Mouse (Mus musculus) kidney, postnatal 36 days (tissue): ENCODE results near the gene Sirt2.

Experiments used
- DNase-seq, 2 experiments: peaks; one replicate each; pipeline ENCODE4 v3.0.0; 2021 to 2022; ENCODE audit warnings: mixed read lengths in 2 of 2

The Sirt2 gene

GRCm38 (mm10) chr7:28767462-28767965 lies 979 bp downstream of the Sirt2 start, which contains the start of gene Nfkbib:
Nfkbib (minus strand) TSS chr7:28767512.
- DNase-seq = no peak

DNA sequence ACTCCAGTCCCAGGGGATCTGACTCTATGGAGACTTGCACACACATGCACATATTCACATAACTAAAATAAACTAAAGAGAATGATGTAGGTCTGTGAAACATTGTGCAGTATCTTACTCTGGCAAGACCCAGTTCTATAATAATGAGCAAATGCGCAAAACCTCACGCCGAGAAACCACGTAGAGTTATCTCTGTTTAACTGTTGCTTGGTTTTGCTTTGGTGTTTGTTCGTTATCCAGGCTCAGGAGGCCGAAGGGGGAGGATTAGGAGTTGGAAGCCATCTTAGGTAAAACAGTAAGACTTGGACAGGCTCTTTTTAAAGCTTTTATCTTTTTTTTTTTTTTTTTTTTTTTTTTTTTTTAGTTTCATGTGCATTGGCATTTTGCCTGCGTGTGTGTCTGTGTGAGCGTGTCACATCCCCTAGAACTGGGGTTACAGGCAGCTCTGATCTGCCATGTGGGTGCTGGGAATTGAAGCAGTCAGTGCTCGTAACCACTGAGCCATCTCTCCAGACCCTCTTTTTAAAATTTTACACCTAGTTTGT lies 3.0 kb downstream of the Sirt2 start:
- DNase-seq = no peak

- DNase-seq = no peak
Observed at GRCm38 (mm10) chr7:28770309-28770708, 3.8 kb downstream of the Sirt2 start.

DNA sequence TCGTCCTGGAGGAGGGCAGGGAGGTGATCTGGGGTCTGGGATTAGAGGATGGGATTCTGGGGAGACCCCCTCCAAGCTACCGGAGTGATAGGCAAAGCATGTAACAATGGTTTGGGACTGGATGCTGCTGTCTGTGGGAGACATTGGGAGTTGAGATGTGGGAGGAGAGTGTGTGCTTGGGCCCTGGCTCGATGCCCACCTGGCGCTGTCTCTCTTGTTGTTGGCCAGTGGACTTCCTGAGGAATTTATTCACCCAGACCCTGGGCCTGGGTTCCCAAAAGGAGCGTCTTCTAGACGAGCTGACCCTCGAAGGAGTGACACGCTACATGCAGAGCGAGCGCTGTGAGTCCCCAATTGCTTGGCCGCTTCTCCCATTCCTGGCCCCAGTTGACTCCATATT lies 5.3 kb downstream of the Sirt2 start:
- peak; percentile 27 to 58 for DNase-seq

- DNase-seq = no peak
Observed at GRCm38 (mm10) chr7:28773163-28773562, 6.6 kb downstream of the Sirt2 start.

GRCm38 (mm10) chr7:28774164-28774563 lies 7.6 kb downstream of the Sirt2 start:
- DNase-seq = no peak

GRCm38 (mm10) chr7:28775129-28775528 lies 8.6 kb downstream of the Sirt2 start:
- DNase-seq = no peak

DNA sequence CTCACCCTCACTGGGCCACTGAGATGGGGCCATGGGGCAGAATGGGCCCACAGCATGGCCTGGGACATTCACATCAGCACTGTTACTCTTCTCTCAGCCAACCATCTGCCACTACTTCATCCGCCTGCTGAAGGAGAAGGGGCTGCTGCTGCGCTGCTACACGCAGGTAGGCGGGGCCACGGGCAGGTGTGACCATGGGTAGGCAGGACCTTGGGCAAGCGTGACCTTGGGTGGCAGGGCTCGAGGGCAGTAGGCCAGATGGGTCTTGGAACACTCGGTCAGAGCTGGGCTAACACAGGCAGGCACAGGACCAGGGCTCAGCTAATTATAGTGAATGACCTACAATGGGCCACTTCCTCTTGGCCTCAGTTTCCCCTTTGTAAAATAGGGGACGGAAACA lies 12.3 kb downstream of the Sirt2 start:
- no peak for DNase-seq

DNA sequence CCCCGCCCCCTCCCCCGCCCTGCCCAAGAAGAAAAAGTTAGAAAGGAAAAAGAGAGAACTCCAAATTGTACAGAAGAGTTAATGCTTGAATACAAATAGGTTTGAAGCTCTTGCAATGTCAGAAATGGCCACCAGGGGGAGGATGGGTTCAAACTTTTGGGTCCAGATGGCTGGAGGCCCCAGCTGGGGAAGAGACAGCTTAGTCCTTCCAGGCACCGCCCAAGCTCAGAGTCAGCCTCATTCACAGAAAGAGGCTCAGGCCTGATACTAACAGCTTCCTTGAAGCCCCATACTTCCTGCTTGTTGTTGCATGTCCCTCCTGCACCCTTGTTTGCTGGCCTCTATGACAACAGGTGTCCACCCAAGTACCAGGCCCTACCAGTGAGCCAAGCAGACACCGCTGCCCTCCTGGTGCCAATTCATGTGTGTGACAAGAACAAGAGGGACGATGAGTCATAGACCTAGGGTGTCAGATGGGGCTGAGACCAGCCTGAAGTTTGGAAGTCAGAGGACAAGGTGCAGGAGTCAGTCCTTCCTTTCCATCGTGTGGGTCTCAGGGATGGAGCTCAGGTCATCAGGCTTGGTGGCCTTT lies 13.6 kb downstream of the Sirt2 start:
- DNase-seq = peak; percentile 83 to 94

DNA sequence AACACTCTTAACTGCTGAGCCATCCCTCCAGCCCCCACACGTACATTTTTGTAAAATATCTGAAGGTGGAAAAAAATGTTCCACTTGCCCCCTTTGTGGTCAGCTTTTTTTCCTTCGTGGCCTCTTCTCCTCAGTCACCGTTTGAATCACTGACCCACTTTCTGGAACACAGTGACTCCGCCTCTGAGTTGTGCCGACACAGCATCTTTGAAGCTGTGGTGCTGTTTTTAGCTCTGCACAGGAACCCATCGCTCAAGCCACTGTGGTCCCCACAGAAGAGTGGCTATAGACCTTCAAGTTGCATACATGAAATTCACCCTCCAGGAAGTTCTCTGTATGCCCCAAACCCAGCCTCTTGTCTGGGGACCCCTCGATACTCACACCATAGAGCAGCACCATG lies 14.3 kb downstream of the Sirt2 start:
- DNase-seq = peak in 1 of 2 experiments; percentile 38

- DNase-seq = no peak
Observed at GRCm38 (mm10) chr7:28781261-28781663, 14.7 kb downstream of the Sirt2 start.

GRCm38 (mm10) chr7:28785161-28785560 lies 18.6 kb downstream of the Sirt2 start:
- DNase-seq = no peak

DNA sequence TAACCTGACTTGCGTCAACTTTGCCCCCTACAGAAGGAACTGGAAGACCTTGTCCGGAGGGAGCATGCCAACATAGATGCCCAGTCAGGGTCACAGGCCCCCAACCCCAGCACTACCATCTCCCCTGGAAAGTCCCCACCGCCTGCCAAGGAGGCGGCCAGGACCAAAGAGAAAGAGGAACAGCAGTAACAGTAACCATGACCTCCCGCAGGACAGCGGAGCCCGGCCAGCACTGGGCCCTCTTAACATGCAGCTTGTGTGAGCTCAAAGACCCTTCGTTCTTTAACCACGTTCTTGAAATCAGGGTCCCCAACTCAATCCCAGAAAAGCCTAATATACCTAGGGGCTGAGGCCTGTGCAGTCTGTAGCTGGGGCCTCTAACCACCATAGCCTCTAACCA lies 21.3 kb downstream of the Sirt2 start:
- no peak for DNase-seq

GRCm38 (mm10) chr7:28788307-28789195 lies 22.0 kb downstream of the Sirt2 start, which contains the start of gene Rinl:
Rinl (plus strand) TSS chr7:28788969.
- DNase-seq = peak in 1 of 2 experiments; percentile 19

DNA sequence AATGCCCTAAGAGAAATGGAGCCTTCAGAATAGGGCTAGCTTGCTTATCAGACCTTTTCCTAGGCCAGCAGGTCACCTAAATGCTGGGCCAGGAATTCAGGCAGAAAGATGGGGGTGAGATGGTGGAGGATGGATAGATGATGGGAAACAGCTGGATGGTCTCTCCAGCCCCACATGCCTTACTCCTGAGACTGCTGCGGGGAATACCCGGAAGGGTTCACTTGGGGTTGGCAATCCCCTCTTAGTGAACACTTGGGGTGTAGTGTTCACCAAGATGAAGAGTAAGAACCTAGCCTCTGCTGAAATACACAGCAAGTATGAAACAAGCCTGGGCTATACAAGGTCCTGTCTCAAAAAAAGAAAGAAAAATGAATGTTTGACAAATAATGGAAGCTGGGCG lies 22.7 kb downstream of the Sirt2 start:
- DNase-seq = no peak

GRCm38 (mm10) chr7:28790066-28790806 lies 23.7 kb downstream of the Sirt2 start:
- peak; percentile 47 to 53 for DNase-seq

- no peak for DNase-seq
Observed at GRCm38 (mm10) chr7:28791706-28792105, 25.2 kb downstream of the Sirt2 start.

DNA sequence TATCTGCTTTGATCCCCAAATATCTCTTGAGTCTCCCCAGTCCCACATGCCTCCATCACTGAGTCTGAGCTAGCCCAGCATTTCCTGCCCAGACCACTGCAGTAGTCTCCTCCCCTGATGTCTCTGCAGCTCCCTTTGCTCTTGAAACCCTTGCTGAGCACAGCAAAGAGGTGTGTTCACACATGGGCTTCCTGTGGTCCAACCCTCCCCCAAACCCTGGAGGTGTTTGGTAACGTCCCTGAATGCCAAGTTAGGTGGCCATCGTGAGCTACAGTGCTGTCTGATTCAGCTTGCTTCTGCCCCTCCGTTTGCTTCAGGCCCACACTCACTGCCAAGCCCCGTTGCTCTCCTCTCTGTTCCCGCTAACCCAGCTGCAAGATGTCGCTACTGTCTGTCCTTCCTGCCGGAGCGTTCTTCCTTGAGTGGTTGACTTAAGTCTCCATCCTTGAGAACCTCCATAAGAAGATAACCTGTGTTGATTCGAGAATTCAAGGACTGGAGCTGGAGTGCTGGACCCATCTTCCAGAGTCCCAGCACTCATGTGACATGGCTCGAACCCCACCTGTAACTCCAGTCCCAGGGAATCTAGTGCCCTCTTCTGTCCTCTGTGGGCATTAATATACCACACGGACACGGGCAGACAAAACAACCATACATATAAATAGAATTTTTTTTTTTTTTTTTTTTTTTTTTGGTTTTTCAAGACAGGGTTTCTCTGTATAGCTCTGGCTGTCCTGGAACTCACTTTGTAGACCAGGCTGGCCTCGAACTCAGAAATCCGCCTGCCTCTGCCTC lies 26.1 kb downstream of the Sirt2 start:
- DNase-seq = no peak

DNA sequence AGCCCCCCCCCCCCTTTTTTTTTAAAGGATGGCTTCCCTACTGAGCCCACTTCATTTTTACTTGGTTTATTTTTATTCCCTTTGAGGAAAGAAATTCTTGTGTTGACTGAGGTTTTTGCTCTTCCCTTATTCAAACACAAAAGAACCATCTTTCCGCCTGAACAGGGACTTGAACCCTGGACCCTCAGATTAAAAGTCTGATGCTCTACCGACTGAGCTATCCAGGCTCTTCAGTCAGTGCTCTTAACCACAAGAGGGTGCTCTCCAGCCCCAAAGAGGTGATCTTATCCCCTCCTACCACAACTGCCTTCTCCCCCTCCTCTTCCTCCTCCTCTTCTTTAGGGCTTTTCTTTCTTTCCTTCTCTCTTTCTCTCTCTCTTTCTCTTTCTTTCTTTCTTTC lies 27.3 kb downstream of the Sirt2 start:
- peak; percentile 62 to 72 for DNase-seq

GRCm38 (mm10) chr7:28794496-28794895 lies 28.0 kb downstream of the Sirt2 start:
- DNase-seq = no peak

DNA sequence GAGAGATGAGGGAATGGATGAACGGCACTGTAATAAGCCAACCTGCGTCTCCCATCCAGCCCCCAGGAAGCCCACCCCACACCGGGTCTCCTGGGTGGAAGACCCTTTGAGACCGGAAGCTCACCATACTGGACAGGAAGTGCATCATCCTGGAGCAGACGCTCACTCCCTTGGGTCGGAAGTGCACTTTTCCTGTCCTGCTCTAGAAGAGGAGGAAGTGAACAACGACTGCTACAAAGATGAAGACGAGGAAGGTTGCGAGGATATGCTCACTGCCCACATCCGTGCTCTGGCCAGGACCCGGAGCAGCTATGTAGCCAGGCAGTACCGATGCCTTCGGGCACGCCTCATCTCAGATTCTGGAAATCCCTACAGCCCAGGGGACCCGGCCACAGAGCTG lies 29.3 kb downstream of the Sirt2 start:
- DNase-seq = peak in 1 of 2 experiments; percentile 32

DNA sequence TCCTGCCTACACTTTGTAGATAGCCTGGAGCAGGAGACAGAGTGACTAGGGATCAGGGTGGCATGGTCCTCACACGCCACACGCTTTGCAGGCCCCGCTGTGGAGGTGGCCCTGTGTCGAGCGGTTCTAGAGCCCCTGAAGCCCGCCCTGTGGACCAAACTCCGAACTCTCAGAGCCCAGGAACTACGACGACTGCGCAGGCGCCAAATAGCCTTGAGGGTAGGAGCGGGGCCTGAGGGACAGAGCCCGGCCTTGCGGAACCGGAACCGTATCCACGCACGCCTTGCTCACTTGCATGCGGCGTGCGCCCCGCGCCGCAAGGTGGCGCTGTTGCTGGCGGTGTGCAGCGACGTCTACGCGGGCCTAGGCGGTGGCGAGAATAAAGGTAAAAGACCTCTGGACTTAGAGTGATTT lies 30.0 kb downstream of the Sirt2 start:
- DNase-seq = peak; percentile 87 to 94
